Mouse (Mus musculus) midbrain, embryonic 11.5 days (tissue): ENCODE results near the gene Scg3. TPM values are rescaled to one million over a fixed set of nuclear protein-coding genes. Genes with fewer than 3 reads are reported as not detected.
"Not testable (repeated sequence)": the region's sequence is repeated elsewhere in the genome, so short reads cannot be mapped to it uniquely, and the experiment has no call there.

Experiments used
- ATAC-seq: fragments of 200-750 bp; cut with Nextera tagmentation; 2 replicates; pipeline ENCODE4 v1.8.0; 2017; ENCODE audit warnings: moderate TSS enrichment, moderate library complexity; ENCODE audit not compliant: low FRiP score
- DNase-seq: peaks from one replicate; pipeline ENCODE4 v3.0.0; 2015; ENCODE audit warnings: low spot score; ENCODE audit errors: missing footprints
- H3K27ac ChIP-seq: fragments of 300-500 bp; sonication (generic); 2 replicates; pipeline ENCODE4 v1.5.1; 2014; ENCODE audit warnings: low read depth, low read length
- H3K27me3 ChIP-seq: fragments of 300-500 bp; sonication (generic); 2 replicates; pipeline ENCODE4 v1.6.1; 2014; ENCODE audit warnings: mild to moderate bottlenecking, low read length, moderate library complexity, mixed read lengths; ENCODE audit not compliant: control insufficient read depth, insufficient read depth
- H3K36me3 ChIP-seq: fragments of 300-500 bp; sonication (generic); 2 replicates; pipeline ENCODE4 v1.6.1; 2014; ENCODE audit warnings: mild to moderate bottlenecking, low read length, moderate library complexity, mixed read lengths; ENCODE audit not compliant: control insufficient read depth, insufficient read depth
- H3K4me1 ChIP-seq: fragments of 300-500 bp; sonication (generic); 2 replicates; pipeline ENCODE4 v1.6.1; 2014; ENCODE audit warnings: low read length; ENCODE audit not compliant: control insufficient read depth, insufficient read depth
- H3K4me2 ChIP-seq: fragments of 300-500 bp; sonication (generic); 2 replicates; pipeline ENCODE4 v1.6.1; 2014; ENCODE audit warnings: mild to moderate bottlenecking, moderate library complexity
- H3K4me3 ChIP-seq: fragments of 300-500 bp; sonication (generic); 2 replicates; pipeline ENCODE4 v1.5.1; 2014; ENCODE audit warnings: low read depth, low read length
- H3K9ac ChIP-seq: fragments of 300-500 bp; sonication (generic); 2 replicates; pipeline ENCODE4 v1.6.1; 2014; ENCODE audit warnings: low read length
- H3K9me3 ChIP-seq: fragments of 300-500 bp; sonication (generic); 2 replicates; pipeline ENCODE4 v1.6.1; 2016; ENCODE audit warnings: low read length; ENCODE audit not compliant: control insufficient read depth
- WGBS: fragments of 180-500 bp; shearing (Covaris S2); extraction: QIAGEN DNeasy Blood & Tissue Kit; methylation state at CpG from one replicate; pipeline ENCODE4 v1.1.7; 2014; 5-methylcytosine and 5-hydroxymethylcytosine counted together
- polyA plus RNA-seq: library from polyadenylated mRNA; unstranded; fragments of >200 nt; fragmentation: Nextera tagmentation; extraction: Ambion mirVana; gene quantifications from 2 replicates; pipeline ENCODE4 v1.2.1, GENCODE M21; 2014

Gene Scg3
- polyA plus RNA-seq, 1 experiment from 2014 or later: 63.1 TPM

- no peaks in the 10 kb centered on the region for H3K27me3 ChIP-seq
- no peaks in the 10 kb centered on the region for H3K9me3 ChIP-seq
- H3K27ac ChIP-seq: no peak overlapping the region
- no peaks in the 10 kb centered on the region for H3K36me3 ChIP-seq
- no peaks in the 10 kb centered on the region for H3K4me1 ChIP-seq
- peak; percentile 65; the same call in 1 of the 2 replicates for ATAC-seq
- WGBS: 26% methylated on average over 1 of the region's 1 CpGs
- no peak overlapping the region for H3K4me3 ChIP-seq
- H3K9ac ChIP-seq: no peak overlapping the region
- H3K4me2 ChIP-seq: no peak overlapping the region
- peak; percentile 89 for DNase-seq
These were observed 51.0 kb downstream of the Scg3 start for GRCm38 (mm10) chr9:75632902-75633301.

GRCm38 (mm10) chr9:75632111-75632510, 51.7 kb downstream of the Scg3 start:
- WGBS: 63% methylated on average over 10 of the region's 10 CpGs
- no peaks in the 10 kb centered on the region for H3K9me3 ChIP-seq
- no peak overlapping the region for H3K4me3 ChIP-seq
- H3K36me3 ChIP-seq: no peaks in the 10 kb centered on the region
- H3K27ac ChIP-seq: no peak overlapping the region
- H3K27me3 ChIP-seq: no peaks in the 10 kb centered on the region
- H3K4me1 ChIP-seq: no peaks in the 10 kb centered on the region
- no peak overlapping the region for H3K9ac ChIP-seq
- DNase-seq (no peak), ATAC-seq (no peak)
- H3K4me2 ChIP-seq: no peak overlapping the region

GRCm38 (mm10) chr9:75630823-75631454, 52.9 kb downstream of the Scg3 start:
- Histone ChIP-seq H3K9ac (no peak overlapping the region), H3K4me2 (no peak overlapping the region), H3K27ac (no peak overlapping the region), H3K36me3 (no peaks in the 10 kb centered on the region), H3K9me3 (no peaks in the 10 kb centered on the region), H3K4me3 (no peak overlapping the region), H3K27me3 (no peaks in the 10 kb centered on the region), H3K4me1 (peaks cover 2% of the 10 kb centered on the region; the same call in 1 of the 2 replicates)
- WGBS: 91% methylated on average over 8 of the region's 8 CpGs
- no peak for ATAC-seq
- DNase-seq: no peak

- H3K4me3 ChIP-seq: peak overlapping the region; percentile 72
- no peaks in the 10 kb centered on the region for H3K36me3 ChIP-seq
- no peak for ATAC-seq
- no peak for DNase-seq
- peak overlapping the region; percentile 57; the same call in 1 of the 2 replicates for H3K27ac ChIP-seq
- peak overlapping the region; percentile 92 for H3K4me2 ChIP-seq
- H3K9me3 ChIP-seq: no peaks in the 10 kb centered on the region
- 1% methylated on average over 14 of the region's 14 CpGs for WGBS
- H3K4me1 ChIP-seq: peaks cover 5% of the 10 kb centered on the region
- H3K9ac ChIP-seq: peak overlapping the region; percentile 89
- H3K27me3 ChIP-seq: peaks cover 2% of the 10 kb centered on the region; the same call in 1 of the 2 replicates
These were observed 57.6 kb downstream of the Scg3 start for GRCm38 (mm10) chr9:75626308-75626604.

GRCm38 (mm10) chr9:75625556-75626307, 58.1 kb downstream of the Scg3 start, which contains the start of gene Lysmd2:
Gene Lysmd2 (plus strand): TSS chr9:75625741.
- Histone ChIP-seq H3K4me2 (peak within 1 kb of the TSS; percentile 92), H3K36me3 (no peaks in the 10 kb centered on the region), H3K27ac (peak within 1 kb of the TSS; percentile 57), H3K9me3 (no peaks in the 10 kb centered on the region), H3K4me1 (peaks cover 5% of the 10 kb centered on the region), H3K4me3 (peak within 1 kb of the TSS; percentile 72), H3K27me3 (peaks cover 2% of the 10 kb centered on the region; the same call in 1 of the 2 replicates), H3K9ac (peak within 1 kb of the TSS; percentile 89)
- ATAC-seq: peak; percentile 89
- DNase-seq: peak; percentile 97
- WGBS: under 1% methylated on average over 69 of the region's 94 CpGs

GRCm38 (mm10) chr9:75624983-75625555, 58.8 kb downstream of the Scg3 start:
- peaks cover 5% of the 10 kb centered on the region for H3K4me1 ChIP-seq
- peak overlapping the region; percentile 72 for H3K4me3 ChIP-seq
- peaks cover 2% of the 10 kb centered on the region; the same call in 1 of the 2 replicates for H3K27me3 ChIP-seq
- peak; percentile 47 for ATAC-seq
- H3K36me3 ChIP-seq: no peaks in the 10 kb centered on the region
- 16% methylated on average over 18 of the region's 18 CpGs for WGBS
- peak; percentile 95 for DNase-seq
- H3K27ac ChIP-seq: peak overlapping the region; percentile 57
- peak overlapping the region; percentile 89 for H3K9ac ChIP-seq
- no peaks in the 10 kb centered on the region for H3K9me3 ChIP-seq
- peak overlapping the region; percentile 92 for H3K4me2 ChIP-seq

GRCm38 (mm10) chr9:75621428-75621827, 62.4 kb downstream of the Scg3 start:
- H3K27ac ChIP-seq: no peak overlapping the region
- peaks cover 2% of the 10 kb centered on the region; the same call in 1 of the 2 replicates for H3K27me3 ChIP-seq
- no peak overlapping the region for H3K4me3 ChIP-seq
- WGBS: 89% methylated on average over 3 of the region's 3 CpGs
- no peaks in the 10 kb centered on the region for H3K36me3 ChIP-seq
- no peaks in the 10 kb centered on the region for H3K9me3 ChIP-seq
- H3K9ac ChIP-seq: no peak overlapping the region
- ATAC-seq (no peak), DNase-seq (no peak)
- H3K4me2 ChIP-seq: no peak overlapping the region
- H3K4me1 ChIP-seq: peaks cover 4% of the 10 kb centered on the region

GRCm38 (mm10) chr9:75619761-75620160, 64.1 kb downstream of the Scg3 start:
- not testable (repeated sequence) for H3K4me2 ChIP-seq, H3K36me3 ChIP-seq, ATAC-seq, H3K9ac ChIP-seq, DNase-seq, H3K4me3 ChIP-seq, H3K9me3 ChIP-seq, H3K27ac ChIP-seq, H3K4me1 ChIP-seq, H3K27me3 ChIP-seq
- 85% methylated on average over 2 of the region's 2 CpGs for WGBS

GRCm38 (mm10) chr9:75618836-75619400, 64.9 kb downstream of the Scg3 start:
- WGBS: 82% methylated on average over 6 of the region's 6 CpGs
- no peaks in the 10 kb centered on the region for H3K27me3 ChIP-seq
- ATAC-seq (no peak), DNase-seq (no peak)
- no peak overlapping the region for H3K4me2 ChIP-seq
- H3K9me3 ChIP-seq: no peaks in the 10 kb centered on the region
- H3K4me3 ChIP-seq: no peak overlapping the region
- H3K9ac ChIP-seq: no peak overlapping the region
- no peaks in the 10 kb centered on the region for H3K4me1 ChIP-seq
- H3K36me3 ChIP-seq: no peaks in the 10 kb centered on the region
- no peak overlapping the region for H3K27ac ChIP-seq
